Mouse (Mus musculus): ENCODE measurements around the gene H1f0. TPM values are rescaled to one million over a fixed set of nuclear protein-coding genes. Genes with fewer than 3 reads are reported as not detected.

The H1f0 gene
- polyA plus RNA-seq (2015; fragmentation: Nextera tagmentation; extraction: Ambion mirVana): 329 and 351 TPM in 2 replicates

- peaks cover 8% of the 10 kb centered on the region; the same call in 1 of the 2 replicates for H3K27me3 ChIP-seq
- WGBS: 1% methylated on average over 58 of the region's 58 CpGs
- peak; percentile 80 for ATAC-seq
These were observed at the start of gene H1f0 for GRCm38 (mm10) chr15:79028237-79028738. Gene H1f0, plus strand, starts transcription at chr15:79028450.

GRCm38 (mm10) chr15:78978875-78979274, 49.4 kb upstream of the H1f0 start:
- H3K27ac ChIP-seq: no peak overlapping the region
- ATAC-seq: no peak
- no peak overlapping the region for H3K4me2 ChIP-seq (replicated peaks)
- peaks cover 22% of the 10 kb centered on the region for H3K36me3 ChIP-seq
- H3K9ac ChIP-seq (replicated peaks): 0 out of 2 replicates have a peak overlapping the region, but pooled peaks have one; percentile 20
- no peaks in the 10 kb centered on the region for H3K27me3 ChIP-seq
- no peaks in the 10 kb centered on the region for H3K9me3 ChIP-seq
- WGBS: 39% methylated on average over 4 of the region's 4 CpGs
- H3K4me3 ChIP-seq (replicated peaks): no peak overlapping the region
- H3K4me1 ChIP-seq (replicated peaks): peaks cover 26% of the 10 kb centered on the region

More at GRCm38 (mm10) chr15:79028237-79028738, at the start of gene H1f0:
- peak within 1 kb of the TSS; percentile 99 for H3K9ac ChIP-seq (replicated peaks)
- no peaks in the 10 kb centered on the region for H3K9me3 ChIP-seq
- peak within 1 kb of the TSS; percentile 96 for H3K27ac ChIP-seq
- no peaks in the 10 kb centered on the region for H3K36me3 ChIP-seq
- H3K4me1 ChIP-seq (replicated peaks): peaks cover 62% of the 10 kb centered on the region
- peak within 1 kb of the TSS; percentile 99 for H3K4me2 ChIP-seq (replicated peaks)
- peak within 1 kb of the TSS; percentile 60 for H3K4me3 ChIP-seq (replicated peaks)

- no peak overlapping the region for H3K4me2 ChIP-seq (replicated peaks)
- H3K36me3 ChIP-seq: peaks cover 15% of the 10 kb centered on the region
- H3K9ac ChIP-seq (replicated peaks): no peak overlapping the region
- no peak for ATAC-seq
- no peaks in the 10 kb centered on the region for H3K27me3 ChIP-seq
- WGBS: 93% methylated on average over 4 of the region's 4 CpGs
- no peak overlapping the region for H3K27ac ChIP-seq
- H3K4me3 ChIP-seq (replicated peaks): no peak overlapping the region
- H3K4me1 ChIP-seq (replicated peaks): peaks cover 31% of the 10 kb centered on the region
- H3K9me3 ChIP-seq: no peaks in the 10 kb centered on the region
These were observed 48.2 kb upstream of the H1f0 start for GRCm38 (mm10) chr15:78980084-78980483.

- H3K9me3 ChIP-seq: no peaks in the 10 kb centered on the region
- peaks cover 41% of the 10 kb centered on the region for H3K4me1 ChIP-seq (replicated peaks)
- H3K36me3 ChIP-seq: no peaks in the 10 kb centered on the region; the same call in 1 of the 2 replicates
- H3K4me3 ChIP-seq (replicated peaks): peak overlapping the region; percentile 62
- under 1% methylated on average over 61 of the region's 67 CpGs for WGBS
- H3K4me2 ChIP-seq (replicated peaks): peak overlapping the region; percentile 64
- H3K9ac ChIP-seq (replicated peaks): peak overlapping the region; percentile 72
- ATAC-seq: peak; percentile 83
- no peaks in the 10 kb centered on the region for H3K27me3 ChIP-seq
- H3K27ac ChIP-seq: no peak overlapping the region
These were observed 45.4 kb upstream of the H1f0 start for GRCm38 (mm10) chr15:78982658-78983435.

- peak; percentile 24 for ATAC-seq
- Histone ChIP-seq H3K27me3 (no peaks in the 10 kb centered on the region), H3K4me1 (replicated peaks) (peaks cover 45% of the 10 kb centered on the region), H3K9me3 (no peaks in the 10 kb centered on the region), H3K27ac (no peak overlapping the region), H3K36me3 (peaks cover 8% of the 10 kb centered on the region), H3K4me2 (replicated peaks) (peak overlapping the region; percentile 64), H3K9ac (replicated peaks) (peak overlapping the region; percentile 72), H3K4me3 (replicated peaks) (peak overlapping the region; percentile 62)
- WGBS: under 1% methylated on average over 21 of the region's 21 CpGs
These were observed 44.6 kb upstream of the H1f0 start for GRCm38 (mm10) chr15:78983436-78984285.

- Histone ChIP-seq H3K4me3 (replicated peaks) (peak overlapping the region; percentile 62; the same call in 1 of the 2 replicates), H3K27ac (no peak overlapping the region)
- WGBS: 41% methylated on average over 5 of the region's 5 CpGs
These were observed 43.9 kb upstream of the H1f0 start for GRCm38 (mm10) chr15:78984286-78984778.

GRCm38 (mm10) chr15:78986536-78987220, 41.6 kb upstream of the H1f0 start:
- no peak for ATAC-seq
- H3K4me1 ChIP-seq (replicated peaks): peaks cover 41% of the 10 kb centered on the region

More at GRCm38 (mm10) chr15:78984286-78984778, 43.9 kb upstream of the H1f0 start:
- Histone ChIP-seq H3K9me3 (no peaks in the 10 kb centered on the region), H3K27me3 (no peaks in the 10 kb centered on the region), H3K9ac (replicated peaks) (peak overlapping the region; percentile 72; the same call in 1 of the 2 replicates), H3K4me1 (replicated peaks) (peaks cover 41% of the 10 kb centered on the region), H3K4me2 (replicated peaks) (peak overlapping the region; percentile 64), H3K36me3 (peaks cover 13% of the 10 kb centered on the region)
- ATAC-seq: no peak

GRCm38 (mm10) chr15:78988499-78988971, 39.7 kb upstream of the H1f0 start:
- Histone ChIP-seq H3K4me3 (replicated peaks) (no peak overlapping the region), H3K4me1 (replicated peaks) (peaks cover 27% of the 10 kb centered on the region), H3K27ac (peak overlapping the region; percentile 60), H3K9ac (replicated peaks) (no peak overlapping the region), H3K9me3 (no peaks in the 10 kb centered on the region), H3K27me3 (no peaks in the 10 kb centered on the region), H3K36me3 (peaks cover 55% of the 10 kb centered on the region), H3K4me2 (replicated peaks) (0 out of 2 replicates have a peak overlapping the region, but pooled peaks have one; percentile 1)
- 62% methylated on average over 14 of the region's 14 CpGs for WGBS
- peak; percentile 78 for ATAC-seq

More at GRCm38 (mm10) chr15:78986536-78987220, 41.6 kb upstream of the H1f0 start:
- 68% methylated on average over 11 of the region's 11 CpGs for WGBS
- Histone ChIP-seq H3K4me2 (replicated peaks) (no peak overlapping the region), H3K9me3 (no peaks in the 10 kb centered on the region), H3K36me3 (peaks cover 37% of the 10 kb centered on the region), H3K9ac (replicated peaks) (no peak overlapping the region), H3K27me3 (no peaks in the 10 kb centered on the region), H3K27ac (no peak overlapping the region), H3K4me3 (replicated peaks) (no peak overlapping the region)

- H3K27me3 ChIP-seq: no peaks in the 10 kb centered on the region
- no peak overlapping the region for H3K9ac ChIP-seq (replicated peaks)
- WGBS: 91% methylated on average over 14 of the region's 14 CpGs
- no peaks in the 10 kb centered on the region for H3K9me3 ChIP-seq
- ATAC-seq: no peak
- H3K4me2 ChIP-seq (replicated peaks): no peak overlapping the region
- no peak overlapping the region for H3K27ac ChIP-seq
- no peak overlapping the region for H3K4me3 ChIP-seq (replicated peaks)
- H3K36me3 ChIP-seq: peaks cover 64% of the 10 kb centered on the region
- peaks cover 19% of the 10 kb centered on the region for H3K4me1 ChIP-seq (replicated peaks)
These were observed 38.8 kb upstream of the H1f0 start for GRCm38 (mm10) chr15:78989152-78990092.

GRCm38 (mm10) chr15:78990093-78990463, 38.2 kb upstream of the H1f0 start:
- H3K36me3 ChIP-seq: peaks cover 70% of the 10 kb centered on the region
- H3K4me3 ChIP-seq (replicated peaks): no peak overlapping the region
- no peak overlapping the region for H3K27ac ChIP-seq
- WGBS: 96% methylated on average over 9 of the region's 9 CpGs
- no peak overlapping the region for H3K9ac ChIP-seq (replicated peaks)
- H3K9me3 ChIP-seq: no peaks in the 10 kb centered on the region
- ATAC-seq: no peak
- H3K4me2 ChIP-seq (replicated peaks): no peak overlapping the region
- H3K27me3 ChIP-seq: no peaks in the 10 kb centered on the region
- H3K4me1 ChIP-seq (replicated peaks): peaks cover 19% of the 10 kb centered on the region
